Mouse (Mus musculus): ENCODE measurements around the gene Haus8. TPM values are rescaled to one million over a fixed set of nuclear protein-coding genes. Genes with fewer than 3 reads are reported as not detected.
"Not testable (repeated sequence)": the region's sequence is repeated elsewhere in the genome, so short reads cannot be mapped to it uniquely, and the experiment has no call there.

The Haus8 gene
- total RNA-seq, 1 experiment from 2014 or later = 64.0 TPM

GRCm38 (mm10) chr8:71289098-71289497 lies 16.4 kb upstream of the Haus8 start:
- ATAC-seq (replicated peaks; ENCODE audit: low read depth, poor library complexity, severe bottlenecking) = no peak

- ATAC-seq (replicated peaks; ENCODE audit: low read depth, poor library complexity, severe bottlenecking) = no peak
Observed at GRCm38 (mm10) chr8:71288441-71288949, 15.8 kb upstream of the Haus8 start.

GRCm38 (mm10) chr8:71286223-71286622 lies 13.5 kb upstream of the Haus8 start:
- peak; percentile 86 for ATAC-seq (replicated peaks; ENCODE audit: low read depth, poor library complexity, severe bottlenecking)

- ATAC-seq (replicated peaks; ENCODE audit: low read depth, poor library complexity, severe bottlenecking) = no peak
Observed at GRCm38 (mm10) chr8:71282621-71283020, 9.9 kb upstream of the Haus8 start.

GRCm38 (mm10) chr8:71281731-71282130 lies 9.0 kb upstream of the Haus8 start:
- ATAC-seq (replicated peaks; ENCODE audit: low read depth, poor library complexity, severe bottlenecking) = not testable (repeated sequence)

- ATAC-seq (replicated peaks; ENCODE audit: low read depth, poor library complexity, severe bottlenecking) = not testable (repeated sequence)
Observed at GRCm38 (mm10) chr8:71279409-71279808, 6.7 kb upstream of the Haus8 start.

- ATAC-seq (replicated peaks; ENCODE audit: low read depth, poor library complexity, severe bottlenecking) = no peak
Observed at GRCm38 (mm10) chr8:71276166-71276565, 3.4 kb upstream of the Haus8 start.

- peak; percentile 19; the same call in 1 of the 2 replicates for ATAC-seq (replicated peaks; ENCODE audit: low read depth, poor library complexity, severe bottlenecking)
Observed at GRCm38 (mm10) chr8:71274478-71274877, 1.7 kb upstream of the Haus8 start.

- peak; percentile 24 for ATAC-seq (replicated peaks; ENCODE audit: low read depth, poor library complexity, severe bottlenecking)
Observed at GRCm38 (mm10) chr8:71273151-71273510, 397 bp upstream of the Haus8 start.

GRCm38 (mm10) chr8:71271630-71272029 lies 1.1 kb downstream of the Haus8 start:
- no peak for ATAC-seq (replicated peaks; ENCODE audit: low read depth, poor library complexity, severe bottlenecking)

GRCm38 (mm10) chr8:71268286-71268685 lies 4.4 kb downstream of the Haus8 start:
- not testable (repeated sequence) for ATAC-seq (replicated peaks; ENCODE audit: low read depth, poor library complexity, severe bottlenecking)

GRCm38 (mm10) chr8:71267690-71268089 lies 5.0 kb downstream of the Haus8 start:
- ATAC-seq (replicated peaks; ENCODE audit: low read depth, poor library complexity, severe bottlenecking) = no peak

GRCm38 (mm10) chr8:71261234-71261633 lies 11.5 kb downstream of the Haus8 start:
- peak; percentile 69 for ATAC-seq (replicated peaks; ENCODE audit: low read depth, poor library complexity, severe bottlenecking)

GRCm38 (mm10) chr8:71256545-71257232 lies 16.0 kb downstream of the Haus8 start:
- ATAC-seq (replicated peaks; ENCODE audit: low read depth, poor library complexity, severe bottlenecking) = no peak

GRCm38 (mm10) chr8:71248203-71248602 lies 24.5 kb downstream of the Haus8 start:
- 0 out of 2 replicates have a peak, but pooled peaks have one; percentile 32 for ATAC-seq (replicated peaks; ENCODE audit: low read depth, poor library complexity, severe bottlenecking)

GRCm38 (mm10) chr8:71242757-71243156 lies 30.0 kb downstream of the Haus8 start:
- ATAC-seq (replicated peaks; ENCODE audit: low read depth, poor library complexity, severe bottlenecking) = no peak

- peak; percentile 65; the same call in 1 of the 2 replicates for ATAC-seq (replicated peaks; ENCODE audit: low read depth, poor library complexity, severe bottlenecking)
Observed at GRCm38 (mm10) chr8:71224560-71224959, 48.2 kb downstream of the Haus8 start.

GRCm38 (mm10) chr8:71214266-71214665 lies 58.5 kb downstream of the Haus8 start:
- not testable (repeated sequence) for ATAC-seq (replicated peaks; ENCODE audit: low read depth, poor library complexity, severe bottlenecking)

- peak; percentile 96 for ATAC-seq (replicated peaks; ENCODE audit: low read depth, poor library complexity, severe bottlenecking)
Observed at GRCm38 (mm10) chr8:71205541-71205967, 67.2 kb downstream of the Haus8 start.
